Mouse (Mus musculus): ENCODE measurements around the gene Slc22a20.
A peak's percentile ranks its signal among the peaks of the same experiment; 100 is the strongest.

Gene Slc22a20

GRCm38 (mm10) chr19:5989585-5989984 is 3.6 kb upstream of the Slc22a20 start:
- no peak for DNase-seq (ENCODE audit: low spot score)

GRCm38 (mm10) chr19:5988815-5989452 is 3.0 kb upstream of the Slc22a20 start:
- DNase-seq (ENCODE audit: low spot score), result peak; percentile 79

DNA sequence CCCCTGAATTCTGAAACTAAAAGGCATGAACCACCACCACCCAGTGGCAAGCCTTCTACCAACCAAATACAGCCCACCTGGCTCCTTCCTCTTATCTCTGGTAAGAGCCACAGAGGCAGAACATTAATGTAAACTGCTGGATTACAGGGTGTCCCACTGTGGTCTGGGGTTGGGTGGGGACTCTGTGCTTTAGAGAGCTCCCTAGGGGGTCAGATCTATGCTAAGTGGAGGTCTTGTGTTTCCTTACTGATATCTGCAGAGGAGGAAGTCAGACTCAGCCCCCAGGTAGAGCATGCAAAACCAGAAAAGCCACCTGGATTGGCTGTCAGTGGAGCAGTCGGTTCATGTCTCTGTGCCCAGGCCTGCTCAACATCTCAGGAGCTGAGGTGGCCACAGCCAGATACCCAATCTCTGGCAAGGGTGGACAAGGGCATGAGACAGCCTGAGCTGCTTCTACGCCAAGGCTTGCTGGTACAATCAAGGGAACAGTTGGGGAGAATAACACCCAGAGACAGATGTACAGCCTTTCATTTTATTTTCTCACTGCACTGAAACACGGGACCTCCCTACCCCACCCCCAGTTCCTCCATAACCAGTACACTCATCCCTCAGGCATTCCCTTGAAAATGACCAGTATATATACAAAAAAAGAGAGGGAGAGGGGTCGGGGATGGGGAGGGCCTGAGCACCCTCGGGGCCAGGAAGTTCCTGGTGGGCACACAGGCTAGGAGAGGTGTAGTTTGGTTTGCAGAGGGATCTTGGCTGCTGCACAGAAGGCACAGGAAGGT is 2.3 kb upstream of the Slc22a20 start:
- no peak for DNase-seq (ENCODE audit: low spot score)

DNA sequence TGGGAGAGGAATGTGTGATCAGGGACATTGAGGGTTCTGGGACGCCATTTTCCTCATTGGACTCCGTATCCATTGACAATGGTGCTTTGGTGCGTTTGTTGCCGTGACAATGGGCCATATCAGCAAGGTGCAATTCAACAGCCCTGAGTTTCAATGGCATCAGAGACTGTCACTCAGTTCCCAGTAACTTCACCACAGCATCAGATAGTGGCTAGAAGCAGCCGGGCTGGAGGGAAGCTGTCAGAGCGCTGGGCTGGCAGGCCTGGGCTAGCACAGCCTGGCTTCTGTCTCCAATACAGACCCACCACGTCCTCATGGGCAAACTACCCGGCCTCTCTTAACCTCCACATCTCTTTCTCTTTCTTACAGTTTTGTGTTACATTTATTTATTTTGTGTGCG is 5.5 kb downstream of the Slc22a20 start:
- no peak for DNase-seq (ENCODE audit: low spot score)

DNA sequence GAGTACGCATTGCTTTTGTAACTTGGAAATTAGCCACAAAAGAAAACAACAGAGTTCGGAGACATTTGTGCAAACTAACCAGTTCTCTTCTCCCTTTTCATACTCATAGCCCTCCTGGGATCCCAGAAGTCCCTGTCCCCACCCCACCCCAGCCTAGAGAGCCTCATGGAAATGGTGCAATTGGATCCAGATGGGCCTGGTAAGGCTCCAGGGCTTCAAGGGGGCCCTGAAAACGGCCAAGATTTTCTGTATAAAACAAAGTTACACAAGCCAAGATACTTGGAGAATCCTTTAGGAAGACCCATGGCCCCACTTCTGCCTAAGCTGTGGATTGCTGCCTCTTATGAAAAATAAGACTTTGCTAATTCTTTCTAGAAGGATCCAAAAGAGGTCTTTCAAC is 8.2 kb downstream of the Slc22a20 start:
- DNase-seq (ENCODE audit: low spot score), result no peak

GRCm38 (mm10) chr19:5975676-5976075 is 10.3 kb downstream of the Slc22a20 start:
- DNase-seq (ENCODE audit: low spot score), result no peak

- no peak for DNase-seq (ENCODE audit: low spot score)
These were observed 10.8 kb downstream of the Slc22a20 start for GRCm38 (mm10) chr19:5975112-5975511.

DNA sequence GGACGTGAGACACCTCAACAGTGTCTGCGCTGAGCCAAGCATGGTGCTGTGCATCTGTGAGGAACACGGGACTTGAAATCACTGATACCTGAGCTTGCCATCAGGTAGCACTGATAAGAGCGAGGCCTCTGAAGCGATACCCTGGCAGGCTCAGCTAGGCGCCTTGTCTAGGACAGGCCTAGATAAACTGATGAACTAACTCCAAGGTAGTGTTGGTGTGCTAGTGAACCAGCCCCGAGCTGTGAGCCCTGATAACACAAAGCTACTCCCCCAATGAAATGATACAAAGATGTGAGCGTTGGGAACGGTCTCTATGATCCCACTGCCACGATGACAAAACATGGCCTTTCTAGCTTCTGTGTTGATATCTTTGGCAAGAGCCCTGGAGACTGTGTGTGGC is 18.3 kb downstream of the Slc22a20 start:
- DNase-seq (ENCODE audit: low spot score), result no peak

DNA sequence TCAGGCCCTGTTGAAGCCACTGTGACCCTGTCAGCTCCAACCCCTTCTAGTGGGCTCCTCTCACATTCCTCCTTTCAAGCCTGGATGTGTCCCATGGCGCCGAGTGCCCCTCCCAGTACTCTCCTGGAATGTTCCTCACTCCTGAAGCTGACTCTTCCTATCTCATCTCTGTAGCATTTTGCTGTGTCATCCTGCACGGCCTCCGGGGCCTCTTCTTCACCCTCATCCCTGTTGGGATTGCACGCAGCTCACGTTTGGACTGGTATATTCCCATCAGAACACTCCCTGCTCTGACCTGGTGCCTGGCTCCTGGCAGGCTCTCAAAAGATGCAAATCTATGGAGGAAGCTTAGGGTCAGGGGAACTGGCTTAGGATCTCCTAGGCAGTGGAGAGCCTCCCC is 19.2 kb downstream of the Slc22a20 start:
- no peak for DNase-seq (ENCODE audit: low spot score)

DNA sequence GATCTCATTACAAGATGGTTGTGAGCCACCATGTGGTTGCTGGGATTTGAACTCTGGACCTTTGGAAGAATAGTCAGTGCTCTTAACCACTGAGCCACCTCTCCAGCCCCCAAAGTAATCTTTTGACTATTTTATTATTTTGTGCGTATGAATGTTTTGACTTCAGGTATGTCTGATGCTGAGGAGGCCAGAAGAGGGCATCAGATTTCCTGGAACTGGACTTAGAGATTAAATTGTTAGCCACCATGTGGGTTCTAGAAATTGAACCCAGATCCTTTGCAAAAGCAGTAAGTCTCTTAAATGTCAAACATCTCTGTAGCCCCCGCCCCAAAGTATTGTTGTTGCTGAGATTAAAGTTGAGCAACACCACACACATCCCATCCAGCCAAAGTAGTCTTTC is 20.0 kb downstream of the Slc22a20 start:
- no peak for DNase-seq (ENCODE audit: low spot score)

DNA sequence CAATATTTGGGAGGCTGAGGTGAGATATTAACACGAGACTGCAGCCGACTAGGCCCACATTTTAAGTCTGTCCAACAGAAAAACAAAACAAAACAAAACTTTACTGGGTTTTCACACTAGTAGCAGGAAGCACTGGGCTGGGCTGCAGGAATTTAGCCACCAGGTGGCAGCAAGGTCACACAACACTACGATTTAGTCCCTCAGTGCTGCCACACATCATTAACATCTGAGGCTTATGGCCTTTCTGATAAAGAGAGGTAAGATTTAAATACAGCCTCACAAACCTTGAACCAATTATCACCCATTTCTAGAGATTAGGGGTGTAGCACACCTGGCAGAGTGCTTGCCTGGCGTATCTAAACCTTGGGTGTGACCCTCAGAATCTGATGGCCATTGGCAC is 20.7 kb downstream of the Slc22a20 start:
- peak; percentile 64 for DNase-seq (ENCODE audit: low spot score)

DNA sequence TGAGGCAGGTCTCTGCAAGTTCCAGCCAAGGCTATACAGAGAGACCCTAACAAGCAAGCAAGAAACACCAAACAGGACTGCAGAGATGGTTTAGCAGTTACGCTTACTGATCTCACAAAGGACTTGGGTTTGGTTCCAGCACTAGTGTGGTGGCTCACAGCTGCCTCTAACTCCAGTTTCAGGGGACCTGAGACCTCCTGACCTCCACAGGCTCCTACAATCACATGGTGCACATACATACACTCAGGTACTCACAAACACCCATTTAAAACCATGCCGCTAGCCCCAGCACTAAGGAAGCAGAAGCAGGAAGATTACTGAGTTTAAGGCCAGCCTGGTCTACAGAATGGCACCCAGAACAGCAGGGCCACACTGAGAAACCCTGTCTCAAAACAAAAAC is 21.1 kb downstream of the Slc22a20 start:
- DNase-seq (ENCODE audit: low spot score), result no peak

DNA sequence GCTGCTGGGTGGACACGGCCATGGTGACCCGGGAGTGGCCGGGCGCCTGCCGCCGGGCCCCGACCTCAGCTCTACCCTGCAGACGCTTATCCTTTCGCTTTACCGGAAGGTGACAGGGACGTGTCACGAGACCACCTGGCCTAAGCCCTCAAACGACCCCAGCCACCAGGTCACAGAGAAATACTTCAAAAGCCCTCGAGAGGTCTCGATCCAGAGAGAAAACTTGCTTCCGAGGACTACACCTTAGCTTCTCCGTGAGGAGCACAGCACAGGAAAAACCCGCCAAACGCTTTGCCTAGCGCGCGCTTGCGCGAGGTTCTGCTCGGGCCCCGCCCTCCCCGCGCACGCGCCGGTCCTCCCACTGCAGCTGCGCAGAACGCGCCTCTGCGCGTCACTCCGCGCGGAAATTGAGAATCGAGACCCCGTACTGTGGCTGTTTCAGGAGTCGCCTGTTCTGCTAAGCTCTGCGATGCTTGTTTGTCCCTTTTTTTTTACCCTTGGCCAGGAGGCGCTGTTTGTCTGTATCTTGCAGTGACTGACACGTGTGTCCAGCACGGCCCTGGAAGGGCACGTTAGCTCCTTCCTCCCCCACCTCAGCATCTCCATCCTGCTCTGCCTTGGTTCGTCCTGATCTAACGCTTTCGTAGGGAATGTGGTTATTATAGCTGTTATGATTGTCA is 21.9 kb downstream of the Slc22a20 start, which contains the start of gene Pola2:
Gene Pola2 (minus strand): TSS at position 320 of the 680 bp plus-strand sequence.
- DNase-seq (ENCODE audit: low spot score), result peak; percentile 89

GRCm38 (mm10) chr19:5962651-5963050 is 23.3 kb downstream of the Slc22a20 start:
- DNase-seq (ENCODE audit: low spot score), result no peak

DNA sequence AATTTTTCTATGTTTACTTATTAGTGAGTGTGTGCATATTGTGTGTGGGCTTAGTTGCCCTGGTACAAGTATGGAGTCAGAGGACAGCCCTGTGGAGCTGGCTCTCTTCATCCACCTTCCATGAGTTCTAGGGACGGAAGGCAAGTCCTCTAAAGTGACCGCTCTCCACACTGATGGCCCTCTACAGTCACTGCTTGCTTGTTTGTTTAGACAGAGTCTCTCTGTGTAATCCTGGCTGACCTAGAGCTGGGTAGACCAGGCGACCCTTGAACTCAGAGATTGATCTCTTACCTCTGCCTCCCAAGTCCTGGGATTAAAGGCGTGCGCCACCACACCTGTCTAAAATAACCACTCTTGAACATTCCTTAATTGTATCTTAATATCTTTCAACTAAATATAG is 28.6 kb downstream of the Slc22a20 start:
- DNase-seq (ENCODE audit: low spot score), result no peak

DNA sequence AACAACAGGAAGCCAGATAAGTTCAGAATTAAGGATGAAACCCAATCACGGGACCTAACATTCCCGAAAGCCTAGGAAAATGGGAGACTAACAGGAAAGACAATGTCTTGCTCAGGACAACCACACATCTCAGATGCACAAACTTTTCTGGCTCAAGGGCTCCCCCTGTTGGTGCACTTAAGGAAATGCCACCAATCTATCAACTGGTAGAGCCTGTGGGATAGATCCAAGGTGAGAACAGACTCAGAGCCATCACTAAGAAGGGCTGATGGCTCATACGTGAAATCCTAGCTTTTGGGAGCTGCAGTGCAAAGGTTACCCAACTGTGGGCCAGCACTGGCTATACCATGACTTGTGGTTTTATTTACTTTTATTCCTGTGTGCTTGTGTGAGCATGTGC is 29.3 kb downstream of the Slc22a20 start:
- DNase-seq (ENCODE audit: low spot score), result peak; percentile 88

DNA sequence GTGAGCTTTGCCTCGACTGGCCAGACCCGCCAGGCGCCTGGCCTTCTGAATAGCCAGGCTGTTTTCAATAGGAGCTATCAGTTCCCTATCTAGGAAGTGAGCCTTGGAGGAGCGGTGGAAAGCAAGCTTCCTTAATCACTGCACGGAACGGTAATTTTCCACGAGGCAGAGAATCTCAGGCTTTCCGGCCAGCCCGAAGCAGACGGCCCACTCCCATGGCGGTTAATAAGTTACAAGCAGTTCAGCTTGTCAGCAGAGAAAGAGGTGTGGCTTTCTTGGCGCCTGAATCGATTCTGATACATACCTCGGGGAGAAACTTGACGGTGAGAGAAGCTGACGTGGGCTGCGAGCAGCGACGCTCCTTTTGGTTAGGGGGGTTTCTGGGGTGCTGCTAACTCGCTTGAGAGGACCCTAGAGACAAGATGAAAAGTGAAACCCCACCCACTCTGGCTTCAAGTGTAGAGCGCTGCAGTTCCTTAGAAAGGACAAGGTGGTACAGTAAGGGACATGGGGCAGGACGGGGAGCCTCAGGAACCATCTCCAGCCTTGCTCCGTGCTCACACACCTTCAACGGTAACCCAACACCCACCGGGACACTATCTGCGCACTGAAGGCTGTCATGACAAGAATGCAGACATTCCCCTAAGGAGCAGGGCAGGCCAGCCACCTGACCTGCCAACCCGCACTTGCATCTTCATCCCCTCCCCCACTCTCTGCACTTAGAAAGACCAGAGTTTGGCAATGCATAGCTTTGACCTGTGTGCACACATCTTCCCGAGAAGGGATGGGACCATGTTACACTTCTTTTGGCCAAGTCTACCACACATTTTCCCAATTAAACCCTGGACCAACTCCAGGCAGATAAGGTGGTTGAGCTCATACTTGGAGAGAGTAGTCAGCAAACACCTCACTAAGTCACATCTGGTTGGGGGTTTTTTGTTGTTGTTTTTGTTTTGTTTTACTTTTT is 30.0 kb downstream of the Slc22a20 start:
- DNase-seq (ENCODE audit: low spot score), result peak; percentile 40

DNA sequence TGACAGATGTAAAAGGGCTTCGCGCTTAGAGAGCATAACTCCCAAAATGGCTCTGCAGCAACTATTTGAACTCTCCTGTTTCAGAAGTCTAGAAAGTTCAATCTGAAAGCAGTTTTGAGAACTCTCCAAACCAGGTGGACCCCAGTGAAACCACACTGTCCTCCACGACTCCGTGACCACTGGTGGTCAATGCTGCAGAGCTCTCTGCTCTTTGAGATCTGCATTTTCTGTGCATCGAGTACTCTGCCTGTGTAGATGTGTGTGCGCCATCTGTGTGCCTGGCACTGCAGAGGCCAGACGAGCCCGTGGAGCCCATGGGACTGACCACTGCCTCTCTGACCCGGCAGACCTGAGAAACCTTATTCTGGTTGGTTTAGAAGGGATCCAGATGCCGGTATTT is 31.0 kb downstream of the Slc22a20 start:
- no peak for DNase-seq (ENCODE audit: low spot score)

GRCm38 (mm10) chr19:5954031-5954710 is 31.8 kb downstream of the Slc22a20 start:
- DNase-seq (ENCODE audit: low spot score), result no peak

GRCm38 (mm10) chr19:5953201-5953770 is 32.7 kb downstream of the Slc22a20 start:
- no peak for DNase-seq (ENCODE audit: low spot score)

All from urinary bladder, postnatal 25 days (tissue).